Mouse (Mus musculus) right cerebral cortex, postnatal 10 days (tissue): ENCODE measurements at regions not wholly inside any gene's neighbourhood (a gene's known extent, or its start where the extent isn't known, plus 50 kb on each side); places are given as distances from the start of the nearest gene placed in this dataset.
A peak's percentile ranks its signal among the peaks of the same experiment; 100 is the strongest.

Source experiments
- DNase-seq, 2 experiments: peaks; one replicate each; pipeline ENCODE4 v3.0.0; 2021; ENCODE audit warnings: low spot score in 2 of 2

- DNase-seq, result no peak
Observed at GRCm38 (mm10) chr3:79996803-79997202, 112.5 kb downstream of the Fam198b start.

GRCm38 (mm10) chr3:80002335-80002734 is 118.0 kb downstream of the Fam198b start:
- DNase-seq, result no peak

GRCm38 (mm10) chr3:80003300-80004090 is 119.2 kb downstream of the Fam198b start:
- DNase-seq, result no peak

DNA sequence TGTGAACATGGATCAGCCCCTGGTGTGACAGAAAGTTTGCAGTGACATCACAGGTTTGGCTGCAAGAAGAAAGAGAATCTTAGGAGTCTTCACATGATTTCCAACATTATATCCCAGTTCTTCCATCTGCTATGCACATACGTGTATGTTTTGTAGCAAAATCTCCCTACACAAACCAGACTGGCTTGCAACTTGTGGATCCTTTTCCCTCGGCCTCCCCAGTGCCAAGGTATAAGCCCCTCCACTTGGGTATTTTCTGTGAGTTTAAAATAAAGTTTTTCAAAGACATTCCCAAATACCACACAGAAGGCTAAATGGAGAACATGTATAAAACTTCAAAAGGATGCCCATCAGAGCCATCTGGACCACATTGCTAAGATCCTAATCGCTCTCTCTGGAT is 120.2 kb downstream of the Fam198b start:
- peak in 1 of 2 experiments; percentile 36 for DNase-seq

- peak; percentile 33 to 47 for DNase-seq
Observed at GRCm38 (mm10) chr3:80004966-80005365, 120.6 kb downstream of the Fam198b start.

DNA sequence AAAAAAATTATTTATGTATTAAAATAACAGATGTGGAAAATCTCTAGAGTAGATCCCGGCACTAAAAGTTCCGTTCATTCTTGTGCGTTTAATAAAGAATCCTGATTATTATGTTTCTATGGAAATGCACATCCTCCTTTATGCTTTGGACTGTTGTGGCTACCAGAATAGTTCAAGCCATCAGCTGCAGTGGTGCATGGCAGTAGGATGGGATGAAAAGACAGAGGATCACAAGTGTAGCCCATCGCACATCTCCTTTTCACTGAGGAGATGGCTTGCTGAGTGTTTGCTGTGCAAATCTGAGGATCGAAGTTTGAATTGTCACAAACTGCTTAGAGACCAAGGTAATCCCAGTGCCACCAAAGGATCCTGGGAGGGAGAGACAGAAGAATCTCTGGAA is 121.0 kb downstream of the Fam198b start:
- DNase-seq, result no peak

- DNase-seq, result no peak
Observed at GRCm38 (mm10) chr3:80006263-80006662, 121.9 kb downstream of the Fam198b start.

DNA sequence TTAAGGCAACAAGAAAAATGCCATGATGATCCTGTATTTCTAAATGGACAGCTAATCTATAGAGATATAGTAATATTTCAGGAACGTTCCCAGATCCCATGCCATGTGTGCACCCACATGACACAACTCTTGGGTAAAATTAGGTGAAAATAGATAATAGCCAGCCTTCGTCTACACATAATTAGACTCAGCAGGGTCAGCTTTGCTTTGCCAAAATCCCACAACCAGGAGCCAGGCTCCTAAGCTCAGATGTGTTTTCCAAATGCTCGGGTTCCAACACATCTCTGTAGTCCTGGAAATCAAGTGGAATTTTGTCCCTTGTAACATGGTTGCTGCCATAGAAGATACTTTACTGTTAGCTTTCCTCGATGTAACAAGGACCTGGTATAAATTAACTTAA is 122.7 kb downstream of the Fam198b start:
- DNase-seq, result no peak

- no peak for DNase-seq
Observed at GRCm38 (mm10) chr3:80009275-80009674, 124.9 kb downstream of the Fam198b start.

GRCm38 (mm10) chr3:80025795-80026194 is 141.5 kb downstream of the Fam198b start:
- no peak for DNase-seq

GRCm38 (mm10) chr3:80033071-80033470 is 148.7 kb downstream of the Fam198b start:
- peak; percentile 39 to 70 for DNase-seq

DNA sequence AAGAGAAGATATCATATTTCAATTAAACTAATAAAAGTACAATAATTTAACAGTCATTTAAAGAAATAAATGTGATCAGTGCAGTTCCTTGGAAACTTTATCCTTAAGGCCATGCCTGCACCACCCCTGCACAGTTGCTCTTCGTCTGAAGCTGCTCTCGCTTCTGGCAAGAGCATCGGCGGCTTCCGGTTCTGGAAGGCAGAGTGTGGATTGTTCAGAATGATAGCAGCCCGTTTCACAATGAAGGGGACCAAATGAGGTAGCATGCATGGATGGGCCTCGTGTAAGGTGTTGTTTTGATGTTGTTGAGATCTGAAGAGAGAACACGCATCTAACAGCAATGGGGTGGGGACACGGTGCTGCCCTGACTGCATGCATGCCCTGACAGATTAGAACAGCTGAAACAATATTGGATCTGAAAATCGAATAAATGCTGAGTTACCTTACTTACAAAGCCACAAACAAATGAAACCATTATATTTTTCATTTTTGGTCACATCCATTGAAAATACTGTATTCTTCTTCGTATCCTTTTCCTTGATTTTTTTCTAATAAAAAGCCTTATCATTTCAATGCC is 154.3 kb downstream of the Fam198b start:
- DNase-seq, result no peak

DNA sequence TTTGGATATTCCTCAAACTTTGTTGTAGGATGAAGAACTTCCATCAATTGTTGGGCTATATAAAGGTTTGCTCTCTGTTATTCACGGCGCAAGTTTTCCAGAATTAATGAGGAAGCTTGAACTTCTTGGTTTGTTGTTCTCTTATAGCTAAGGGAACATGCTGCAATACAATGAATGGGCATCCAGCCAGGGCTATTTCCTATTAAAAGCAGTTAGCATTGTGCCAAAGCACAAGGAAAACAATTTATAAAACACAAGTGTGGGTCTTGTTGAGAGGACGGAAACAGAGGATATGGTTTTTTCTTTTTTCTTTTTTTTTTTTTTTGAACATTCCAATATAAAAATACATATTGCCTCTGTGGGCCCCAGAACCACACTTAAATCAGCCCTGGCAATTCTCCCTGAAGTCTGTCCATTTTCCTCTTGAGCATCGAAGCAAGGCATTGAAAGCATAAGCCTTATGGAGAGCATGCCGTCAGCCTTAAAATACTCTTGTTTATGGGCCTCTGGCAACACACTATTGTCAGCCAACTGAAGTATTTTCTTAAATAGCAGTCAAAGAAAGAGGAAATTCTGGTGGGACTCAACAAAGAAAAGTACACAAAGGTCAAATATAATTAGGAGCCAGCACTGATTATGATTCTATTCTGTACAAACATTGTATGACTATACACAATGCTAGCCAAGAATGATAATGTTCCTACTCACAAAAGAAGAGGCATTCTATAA is 158.6 kb downstream of the Fam198b start:
- DNase-seq, result no peak

DNA sequence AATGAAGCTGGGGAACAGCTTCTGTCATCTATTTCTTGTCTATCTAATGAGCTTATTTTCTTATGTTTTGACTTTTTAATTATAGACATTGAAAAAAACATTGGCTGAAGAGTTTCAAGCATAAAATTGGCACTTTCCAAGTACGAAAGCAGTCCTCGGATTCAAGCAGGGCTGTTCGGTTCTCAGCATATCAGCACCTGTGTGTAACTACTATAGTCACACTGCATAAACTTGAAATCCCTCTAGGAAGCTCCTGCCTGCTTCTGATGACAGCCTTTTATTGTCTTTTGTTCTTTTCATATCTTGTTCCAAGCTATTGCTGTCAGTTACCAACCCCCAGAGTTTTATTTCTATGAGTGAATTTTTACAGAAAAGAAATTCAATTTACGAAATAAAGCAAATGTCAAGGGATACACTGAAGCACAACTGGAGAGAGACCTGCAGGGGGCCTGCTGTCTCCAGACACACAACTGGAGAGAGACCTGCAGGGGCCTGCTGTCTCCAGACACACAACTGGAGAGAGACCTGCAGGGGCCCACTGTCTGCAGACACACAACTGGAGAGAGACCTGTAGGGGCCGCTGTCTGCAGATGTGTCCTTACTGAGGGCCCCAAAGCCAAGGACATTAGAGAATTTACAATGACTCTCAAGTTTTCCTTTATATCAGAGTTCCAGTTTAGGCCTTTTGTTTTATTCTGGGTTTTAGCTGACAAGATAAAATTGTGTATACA is 165.3 kb downstream of the Fam198b start:
- no peak for DNase-seq

DNA sequence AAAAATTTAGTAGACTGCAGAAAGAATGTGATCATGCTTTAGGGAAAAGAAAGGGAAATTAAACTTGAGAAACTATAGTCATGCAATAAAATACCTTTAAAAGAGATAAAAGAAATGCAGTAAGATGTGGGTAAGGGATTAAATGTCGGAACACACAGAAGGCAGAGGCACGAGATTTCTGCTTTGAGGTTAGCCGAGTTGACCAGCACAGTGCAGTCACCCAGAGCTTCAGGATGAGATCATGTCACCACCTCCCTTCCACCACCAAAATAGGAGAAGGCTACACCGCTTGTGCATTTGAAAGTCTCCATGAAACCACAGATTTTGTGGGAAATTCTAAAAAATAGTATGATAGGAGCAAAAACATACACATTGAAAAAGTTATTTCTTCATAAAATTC is 166.6 kb downstream of the Fam198b start:
- no peak for DNase-seq

DNA sequence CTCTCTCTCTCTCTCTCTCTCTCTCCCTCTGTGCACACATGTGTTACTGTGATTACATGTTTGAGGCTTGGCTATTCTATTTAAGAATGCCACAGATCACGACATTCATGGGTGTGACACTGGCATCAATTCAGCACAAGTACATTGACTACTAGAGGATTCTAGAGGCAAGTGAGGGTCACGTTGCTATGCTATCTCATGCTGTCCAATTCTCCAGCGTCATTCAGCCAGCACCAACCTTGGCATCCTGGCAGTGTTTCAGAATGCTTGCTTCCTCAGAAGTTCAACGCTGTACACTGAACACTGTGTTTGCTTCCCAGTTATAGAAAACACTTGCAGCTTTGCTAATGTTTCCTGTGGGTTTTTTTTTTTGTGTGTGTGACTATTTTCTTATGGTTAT is 167.6 kb downstream of the Fam198b start:
- DNase-seq, result no peak

- DNase-seq, result no peak
Observed at GRCm38 (mm10) chr3:80052879-80053278, 168.5 kb downstream of the Fam198b start.

DNA sequence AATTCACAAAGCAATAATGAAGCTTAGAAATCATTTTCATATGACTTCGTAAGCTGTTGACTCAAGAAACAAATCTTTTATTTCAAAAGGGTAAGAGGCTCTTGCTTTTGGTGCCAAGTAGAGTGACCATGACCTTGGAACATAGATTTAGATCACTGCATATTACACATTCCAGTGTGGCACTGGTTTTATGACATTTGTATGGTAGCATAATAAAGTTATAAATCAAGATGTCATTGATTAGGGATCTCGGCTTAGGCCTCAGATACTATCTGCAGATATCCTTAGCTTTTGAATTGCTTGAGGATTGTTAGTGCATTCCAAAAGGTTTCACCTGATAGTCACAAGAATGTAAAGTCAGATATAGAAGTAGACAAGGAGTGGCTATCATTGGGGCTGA is 169.1 kb downstream of the Fam198b start:
- no peak for DNase-seq

DNA sequence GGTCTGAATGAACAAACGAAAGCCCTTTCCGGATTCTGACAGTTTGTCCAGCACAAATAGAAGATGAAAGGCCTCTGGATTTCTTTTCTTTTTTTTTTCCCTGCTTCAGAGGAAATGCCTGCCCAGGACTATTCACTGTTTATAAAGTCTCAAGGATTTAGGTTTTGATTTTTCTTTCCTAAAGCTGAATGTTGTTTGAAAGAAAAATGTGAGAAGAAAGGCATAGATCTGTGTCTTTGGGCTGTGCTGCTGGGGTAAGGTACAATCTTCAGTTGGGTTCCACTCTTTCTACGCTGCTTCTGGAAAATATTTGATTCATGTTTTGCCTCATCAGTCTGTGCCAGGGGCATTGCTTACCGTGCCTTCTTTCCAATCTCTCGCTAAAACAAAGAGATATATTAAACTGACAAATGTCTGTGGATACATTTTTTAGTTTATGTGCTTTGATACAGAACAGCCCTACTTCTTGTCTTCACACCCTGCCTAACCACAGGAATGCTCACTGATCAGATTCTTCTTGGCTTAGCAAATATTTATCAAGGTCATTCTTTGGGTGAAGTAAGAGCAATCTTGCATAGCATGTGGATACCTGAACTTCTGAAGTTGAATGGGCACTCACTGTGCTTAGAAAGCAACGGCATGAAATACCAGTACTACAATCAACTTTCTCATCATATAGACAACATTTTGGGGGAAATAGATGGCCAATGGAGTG is 172.5 kb downstream of the Fam198b start:
- no peak for DNase-seq

DNA sequence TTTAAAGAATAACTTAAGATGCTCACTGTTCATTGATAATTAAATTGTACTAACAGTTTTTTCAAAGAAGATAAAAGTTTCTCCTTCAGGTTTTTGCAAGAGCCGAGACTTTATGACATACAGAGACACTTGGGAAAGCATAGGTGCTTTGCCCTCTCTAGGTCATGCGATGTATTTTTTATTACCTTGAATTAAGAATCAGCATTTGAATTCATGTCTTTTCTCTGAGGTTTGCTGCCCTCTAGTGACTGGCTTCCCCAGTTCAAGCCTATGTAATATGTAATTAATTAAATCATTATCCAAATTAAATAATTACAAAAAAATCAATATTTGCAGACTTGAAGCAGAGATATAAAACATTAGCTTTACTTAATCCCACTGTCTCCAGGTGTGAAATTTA is 174.4 kb downstream of the Fam198b start:
- DNase-seq, result peak in 1 of 2 experiments; percentile 71

- no peak for DNase-seq
Observed at GRCm38 (mm10) chr3:80070726-80071125, 186.4 kb downstream of the Fam198b start.
